Mouse (Mus musculus) ovary, postnatal 14 days (tissue): ENCODE measurements at regions not wholly inside any gene's neighbourhood (a gene's known extent, or its start where the extent isn't known, plus 50 kb on each side); places are given as distances from the start of the nearest gene placed in this dataset.
A peak's percentile ranks its signal among the peaks of the same experiment; 100 is the strongest.

Source experiments
- DNase-seq: peaks from one replicate; pipeline ENCODE4 v3.0.0; 2022; ENCODE audit warnings: low spot score

DNA sequence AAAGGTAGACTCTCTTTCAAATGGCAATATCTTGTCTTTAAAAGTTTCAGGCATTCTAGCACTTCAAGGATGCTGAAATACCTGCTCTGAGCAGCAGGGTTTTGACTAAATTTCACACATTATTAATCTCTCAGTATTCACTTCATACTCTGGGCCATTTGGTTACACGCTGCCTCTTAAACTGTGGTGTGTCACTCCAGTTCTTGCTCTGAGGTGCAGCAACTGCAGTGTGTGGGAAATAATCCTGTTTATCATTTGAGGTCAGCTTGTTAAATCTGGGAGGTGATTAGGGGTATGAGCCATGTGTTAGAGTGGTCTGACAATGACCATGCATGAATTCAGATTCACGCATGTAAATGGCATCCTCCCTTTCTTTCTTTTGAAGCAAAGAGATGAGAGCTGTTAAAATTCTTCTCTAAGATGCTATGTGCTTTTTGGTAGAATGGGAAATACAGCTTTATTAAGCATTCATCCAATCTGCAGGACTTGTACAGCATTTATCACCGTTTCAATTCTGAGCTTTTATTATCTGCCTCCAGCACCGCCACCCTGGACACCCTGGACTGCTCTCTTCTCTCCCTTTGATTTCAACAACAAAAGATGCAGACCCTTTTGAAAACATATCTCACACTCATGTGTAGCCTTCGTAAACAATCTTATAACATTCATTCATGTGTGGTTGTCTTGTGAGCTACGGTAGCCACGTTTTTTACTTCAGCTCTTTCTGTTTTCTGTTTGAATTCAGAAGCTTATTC is 362.4 kb upstream of the Gm38303 start:
- DNase-seq, result no peak

DNA sequence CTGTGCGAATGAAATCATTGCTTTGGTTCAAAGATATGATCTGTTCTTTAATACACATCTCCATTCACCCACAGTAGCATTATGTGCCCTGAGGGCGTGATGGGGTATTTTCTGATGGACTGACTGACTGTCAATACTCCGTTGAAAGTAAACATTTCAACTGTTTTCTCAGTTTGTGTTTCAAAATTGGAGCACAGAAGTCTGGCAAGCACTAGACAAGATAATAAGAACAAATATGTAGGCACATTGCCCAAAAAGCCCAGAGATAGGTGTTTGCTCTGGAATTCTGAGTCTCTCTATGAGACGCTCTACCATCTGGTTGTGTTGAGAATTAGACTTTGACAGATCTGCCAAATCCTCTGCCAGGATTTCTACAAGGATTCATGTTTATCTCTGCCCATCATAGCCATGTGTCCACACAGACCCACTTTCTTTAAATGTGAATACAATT is 350.0 kb upstream of the Gm38303 start:
- no peak for DNase-seq

DNA sequence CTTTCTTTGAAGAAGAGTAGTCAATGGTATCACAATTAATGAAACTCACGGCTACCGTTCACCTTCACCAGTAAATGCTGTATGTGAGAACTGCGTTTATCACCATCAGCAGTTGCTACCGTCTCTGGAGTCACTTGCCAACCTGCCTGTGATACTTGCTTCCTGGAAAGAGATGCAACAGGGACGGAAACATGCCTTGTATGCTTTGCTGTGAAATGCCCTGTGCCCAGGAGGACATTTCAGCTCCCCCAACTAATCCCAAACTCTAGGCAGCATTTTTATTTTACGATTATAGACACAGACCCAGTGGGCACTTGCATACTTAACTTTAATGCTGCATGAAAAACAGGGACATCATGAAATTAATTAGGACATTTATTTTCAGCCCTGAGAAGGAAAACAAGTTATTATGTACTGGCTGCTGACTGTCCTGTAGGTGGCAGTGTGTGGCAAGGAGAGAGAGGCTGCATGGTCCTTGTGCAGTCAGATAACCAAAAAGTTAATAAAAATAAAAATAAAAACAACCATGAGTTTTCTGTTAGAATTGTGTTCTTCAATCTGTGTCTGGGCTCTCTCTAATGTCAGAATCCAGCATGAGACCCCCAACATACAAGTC is 349.5 kb upstream of the Gm38303 start:
- DNase-seq, result peak; percentile 29

DNA sequence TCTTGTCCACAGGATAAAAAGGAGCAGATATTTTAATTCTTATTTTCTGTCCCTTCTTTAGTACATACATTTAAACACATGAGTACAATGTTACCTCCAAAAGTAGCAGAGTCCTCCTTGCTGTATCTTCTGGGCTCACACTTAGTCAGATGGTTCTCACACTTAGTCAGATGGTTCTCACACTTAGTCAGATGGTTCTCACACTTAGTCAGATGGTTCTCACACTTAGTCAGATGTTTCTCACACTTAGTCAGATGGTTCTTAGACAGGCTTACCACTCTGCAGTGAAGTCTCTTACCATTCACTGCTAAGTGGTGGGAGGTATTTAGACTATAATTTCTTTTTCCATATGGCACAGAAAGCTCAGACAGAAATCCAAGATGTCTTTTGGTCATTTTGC is 346.5 kb upstream of the Gm38303 start:
- DNase-seq, result no peak

- DNase-seq, result no peak
These were observed 312.6 kb upstream of the Gm38303 start for GRCm38 (mm10) chr3:10647975-10648511.
